Mouse (Mus musculus): Measurements from ENCODE around the gene Mogat1.
"Not testable (repeated sequence)": the region's sequence is repeated elsewhere in the genome, so short reads cannot be mapped to it uniquely, and the experiment has no call there.

The Mogat1 gene

DNA sequence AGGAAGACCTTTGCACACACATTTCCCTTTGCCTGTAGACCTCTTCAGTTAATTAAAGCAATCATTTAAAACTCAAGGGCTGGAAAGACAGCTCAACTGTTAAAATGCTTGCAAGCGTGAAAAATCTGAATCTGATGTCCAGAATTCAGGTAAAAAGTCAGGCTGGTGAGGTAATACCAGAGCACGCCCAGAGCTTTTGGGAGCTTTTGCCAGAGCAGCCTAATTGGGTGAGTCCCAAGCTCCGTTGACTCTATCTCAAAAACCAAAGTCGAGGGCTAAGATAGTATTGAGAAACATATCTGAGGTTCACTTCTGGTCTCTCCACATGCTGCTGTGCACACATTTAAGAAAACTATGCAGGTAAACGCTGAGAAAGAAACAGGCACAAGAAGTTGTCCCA is at the start of gene Mogat1:
TSS of gene Mogat1 (plus strand) at position 130 of the 400 bp plus-strand sequence.
- no peak for DNase-seq (ENCODE audit: low read depth, low spot score)

DNA sequence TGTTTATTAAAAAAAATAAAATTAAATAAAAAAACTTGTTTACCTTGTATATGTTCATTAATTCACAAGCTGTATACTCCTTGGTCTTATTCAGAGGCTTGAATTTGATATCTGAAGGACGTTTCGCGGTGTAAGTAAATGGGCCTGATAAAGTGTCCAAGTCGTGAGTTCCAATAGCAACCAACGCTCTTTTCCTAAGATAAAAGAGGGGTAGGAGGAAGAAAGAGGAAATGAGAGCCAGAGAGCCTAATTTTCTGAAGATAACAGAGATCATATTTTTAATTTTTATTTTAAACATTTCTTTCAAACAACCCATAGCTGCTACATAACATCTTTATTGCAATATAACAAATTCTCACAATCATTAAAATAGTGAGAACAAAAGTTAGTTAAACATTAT is 38.4 kb upstream of the Mogat1 start:
- no peak for DNase-seq (ENCODE audit: low read depth, low spot score)

DNA sequence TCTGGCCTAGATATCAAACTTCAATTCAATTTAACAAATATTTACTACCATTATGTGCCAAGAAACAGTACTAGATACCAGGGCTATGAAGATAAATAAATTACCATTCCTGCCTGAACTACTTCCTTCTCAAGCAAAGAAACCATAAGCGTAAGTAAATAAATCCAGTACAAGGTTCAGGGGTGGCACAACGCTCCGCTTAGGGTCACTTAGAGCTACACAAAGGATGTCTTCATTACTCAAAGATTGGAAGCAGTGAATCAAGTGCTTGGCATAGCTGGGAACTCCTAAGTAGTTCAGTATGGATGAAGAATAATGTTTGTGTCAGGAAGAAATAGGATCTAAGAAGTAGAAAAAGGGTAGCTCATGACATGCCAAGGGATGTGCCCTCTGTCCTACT is 27.4 kb upstream of the Mogat1 start:
- DNase-seq (ENCODE audit: low read depth, low spot score): no peak

DNA sequence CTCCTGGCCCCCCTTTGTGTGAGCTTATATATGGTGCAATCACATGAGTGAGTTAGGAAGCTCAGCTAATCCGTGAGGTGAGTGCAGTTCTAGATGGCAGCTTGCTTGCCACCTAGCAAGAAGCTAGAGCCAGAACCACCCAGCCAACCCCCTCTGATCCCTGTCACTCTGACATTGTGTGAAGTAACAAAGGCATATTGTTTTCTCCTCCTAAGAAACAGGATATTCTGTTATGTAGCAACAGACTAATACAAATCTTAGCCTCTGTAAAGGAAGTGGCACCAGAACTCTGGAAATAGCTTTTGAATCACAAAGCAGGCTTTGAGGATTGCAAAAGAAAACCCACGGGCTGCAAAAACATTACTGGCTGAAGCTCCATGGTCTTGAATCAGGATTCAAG is 26.4 kb upstream of the Mogat1 start:
- DNase-seq (ENCODE audit: low read depth, low spot score): no peak

DNA sequence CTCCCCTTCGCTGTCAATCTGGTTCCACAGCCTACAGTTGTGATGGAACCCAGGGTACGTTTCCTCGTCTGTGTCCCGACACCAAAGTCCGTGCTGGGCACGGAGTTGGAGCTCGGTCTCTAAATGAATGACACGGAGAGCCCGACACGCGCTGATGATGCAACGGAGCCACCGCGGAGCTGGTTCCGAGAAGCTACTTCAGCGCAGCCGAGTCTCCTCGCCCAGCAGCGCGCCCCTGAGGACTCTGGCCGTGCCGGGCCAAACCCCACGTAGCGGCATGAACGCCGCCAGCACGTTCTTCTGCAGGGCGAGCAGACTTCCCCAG is 22.4 kb upstream of the Mogat1 start:
- DNase-seq (ENCODE audit: low read depth, low spot score): no peak

DNA sequence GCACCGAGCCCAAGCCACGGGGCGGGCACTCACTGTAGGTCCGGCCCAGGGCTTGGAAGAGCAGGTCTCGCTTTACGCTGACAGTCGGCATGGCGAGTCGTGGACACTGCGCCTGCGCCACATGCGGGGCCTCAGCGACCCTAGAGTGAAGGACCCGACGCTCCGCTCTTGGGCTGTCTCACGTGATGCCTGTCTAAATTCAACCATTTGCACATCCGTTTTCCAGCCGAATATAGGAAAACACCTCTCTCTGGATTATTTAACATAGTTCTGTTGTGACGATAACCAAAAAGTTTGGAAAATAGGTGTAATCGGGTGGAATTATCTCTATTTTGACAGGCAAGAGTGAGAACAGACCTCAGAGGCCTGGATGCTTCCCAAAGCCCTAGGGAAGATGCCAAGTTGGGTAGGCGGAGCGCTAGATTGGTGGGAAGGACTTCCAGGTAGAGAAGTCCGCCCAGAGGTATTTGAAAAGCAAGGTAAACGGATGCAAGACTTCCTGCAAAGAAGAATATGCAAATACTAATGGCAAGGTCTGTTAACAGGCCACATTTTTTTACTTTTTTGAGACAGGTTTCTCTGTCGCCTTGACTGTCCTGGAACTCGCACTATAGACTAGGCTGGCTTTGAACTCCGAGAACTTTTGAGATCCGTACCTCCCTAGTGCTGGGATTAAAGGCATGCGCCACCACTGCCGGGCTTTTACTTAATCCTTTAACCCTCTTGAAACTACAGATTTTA is 21.9 kb upstream of the Mogat1 start, which contains the start of gene Farsb:
TSS of gene Farsb (minus strand) at position 146 of the 741 bp plus-strand sequence.
- peak; percentile 92 for DNase-seq (ENCODE audit: low read depth, low spot score)

DNA sequence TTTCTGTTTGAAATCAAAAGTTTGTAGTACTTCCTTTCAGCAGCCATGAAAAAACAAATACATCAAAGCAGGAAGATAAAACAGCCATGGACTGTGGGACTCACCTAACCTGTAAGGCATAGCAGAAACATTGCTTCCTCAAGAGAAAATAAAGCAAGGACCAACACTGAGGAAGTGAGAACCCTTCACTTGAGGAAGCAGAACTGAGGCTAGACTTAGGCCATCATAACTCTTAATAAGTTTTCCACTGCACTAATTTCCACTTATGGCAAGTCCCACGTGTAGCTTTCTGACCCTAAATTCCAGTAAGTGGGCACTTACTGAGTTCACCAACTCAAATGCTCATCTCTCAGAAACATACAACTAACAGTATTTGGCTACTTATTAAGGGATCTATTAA is 20.6 kb upstream of the Mogat1 start:
- peak; percentile 8 for DNase-seq (ENCODE audit: low read depth, low spot score)

DNA sequence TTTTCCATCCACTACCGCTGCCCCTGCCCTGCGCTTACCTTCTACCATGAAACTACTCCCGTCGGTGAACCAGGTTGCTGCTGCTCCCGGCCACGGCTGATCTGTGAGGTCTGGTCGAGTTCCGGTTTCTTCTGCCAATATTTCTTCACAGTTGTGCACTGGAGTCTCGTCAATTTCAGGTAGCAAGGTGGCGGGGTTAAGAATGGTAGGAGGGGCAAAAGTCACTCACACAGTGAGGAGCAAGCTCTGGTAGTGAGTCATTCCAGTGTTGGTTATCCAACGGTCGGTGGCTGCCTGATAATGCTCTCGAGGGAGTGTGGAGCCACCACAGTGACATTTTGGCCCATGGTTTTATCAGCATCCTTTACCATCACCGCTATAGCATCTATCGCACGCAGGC is 9.8 kb upstream of the Mogat1 start:
- DNase-seq (ENCODE audit: low read depth, low spot score): no peak

DNA sequence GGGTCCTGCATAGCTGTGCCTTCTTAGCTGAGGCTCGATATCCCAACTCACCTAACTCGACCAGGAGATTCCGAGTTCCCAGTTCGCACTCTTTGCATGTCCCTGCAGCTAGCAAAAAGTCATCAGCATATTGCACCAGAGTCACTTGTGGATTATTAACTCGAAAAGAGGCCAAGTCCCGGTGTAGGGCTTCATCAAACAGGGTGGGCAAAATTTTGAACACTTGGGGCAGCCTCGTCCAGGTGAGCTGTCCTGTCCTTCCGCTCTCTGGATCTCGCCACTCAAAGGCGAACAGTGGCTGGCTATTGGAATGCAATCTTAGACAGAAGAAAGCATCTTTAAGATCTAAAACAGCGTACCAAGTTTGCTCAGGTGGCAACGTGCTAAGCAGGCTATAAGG is 8.9 kb upstream of the Mogat1 start:
- not testable (repeated sequence) for DNase-seq (ENCODE audit: low read depth, low spot score)

DNA sequence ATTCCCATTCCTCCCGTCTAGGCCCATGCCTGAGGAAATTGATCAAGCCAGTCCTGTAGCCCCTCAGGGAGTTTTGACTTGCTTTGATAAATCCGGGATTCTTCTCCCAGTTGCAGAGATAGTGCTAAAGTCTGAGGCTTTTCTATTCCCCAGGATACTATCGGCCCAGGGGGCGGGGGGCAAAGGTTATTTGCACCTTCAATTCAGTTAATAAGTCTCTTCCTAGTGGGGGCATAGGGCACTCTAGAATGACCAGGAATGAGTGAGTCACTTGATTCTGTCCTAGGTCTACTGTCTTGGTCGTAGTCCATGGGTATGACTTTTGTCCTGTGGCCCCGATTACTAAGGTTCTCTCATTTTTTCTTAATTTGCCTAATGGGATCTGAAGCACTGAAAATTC is 8.3 kb upstream of the Mogat1 start:
- no peak for DNase-seq (ENCODE audit: low read depth, low spot score)

DNA sequence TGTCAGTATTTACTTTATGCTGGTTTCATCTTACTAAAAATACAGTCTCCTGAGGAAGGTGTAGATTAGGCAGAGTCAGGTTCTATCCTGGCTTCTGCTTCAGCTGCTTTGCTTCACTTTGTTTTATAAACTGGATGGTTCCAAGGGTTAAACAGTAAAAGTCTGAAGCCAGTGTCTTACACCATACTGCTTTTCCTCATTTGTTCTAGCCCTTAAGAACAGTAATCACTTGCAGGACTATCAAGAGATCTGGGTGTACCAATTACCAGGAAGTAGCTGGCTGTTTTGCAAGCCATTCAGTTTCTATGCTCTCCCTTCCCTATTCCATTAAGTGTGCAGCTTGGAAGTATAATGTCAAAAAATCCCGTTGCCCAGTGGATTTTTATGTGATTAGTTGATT is 3.7 kb upstream of the Mogat1 start:
- no peak for DNase-seq (ENCODE audit: low read depth, low spot score)

DNA sequence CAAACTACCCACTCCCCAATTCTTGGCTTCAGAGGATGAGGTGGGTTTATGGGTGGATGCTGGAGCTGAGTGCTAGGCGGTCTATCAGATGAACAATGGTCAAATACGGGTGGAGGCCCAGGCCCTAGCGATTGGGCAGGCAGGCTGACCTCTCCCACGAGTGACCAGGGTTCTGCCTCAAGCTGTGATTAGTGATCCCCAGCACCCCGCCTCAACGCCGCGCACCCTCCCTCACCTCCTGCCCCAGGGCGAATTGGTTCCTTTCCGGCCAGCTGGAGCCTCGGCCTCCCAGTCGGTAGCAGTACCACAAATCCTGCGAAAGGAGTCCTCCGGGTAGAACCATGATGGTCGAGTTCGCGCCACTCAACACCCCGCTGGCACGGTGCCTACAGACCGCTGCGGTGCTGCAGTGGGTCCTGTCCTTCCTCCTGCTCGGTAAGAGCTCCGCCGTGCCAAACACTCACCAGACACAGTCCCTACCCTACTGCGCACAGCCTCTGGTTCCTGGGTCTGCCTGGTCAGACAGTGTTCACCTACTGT is 900 bp downstream of the Mogat1 start, which contains the start of gene BC035947:
TSS of gene BC035947 (minus strand) at position 538 of the 540 bp plus-strand sequence.
- DNase-seq (ENCODE audit: low read depth, low spot score): no peak

DNA sequence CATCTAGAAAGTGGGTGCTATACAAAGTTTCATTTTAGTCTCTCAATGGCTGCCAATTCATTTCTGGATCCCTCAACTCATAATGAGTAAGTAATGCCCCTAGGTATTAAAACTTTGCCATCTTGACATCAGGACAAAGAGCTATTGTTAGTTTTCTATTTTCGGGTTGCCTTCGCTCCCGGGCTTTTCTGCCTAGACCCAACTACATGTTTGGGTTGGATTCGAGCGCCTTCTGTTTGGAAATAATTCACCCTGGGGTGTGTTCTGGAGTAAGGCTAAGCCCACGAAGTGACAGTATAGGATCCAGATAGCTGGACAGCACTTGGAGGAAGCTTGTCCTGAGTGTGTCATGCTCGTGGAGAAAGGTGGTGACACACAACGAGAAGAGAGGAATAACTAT is 2.0 kb downstream of the Mogat1 start:
- DNase-seq (ENCODE audit: low read depth, low spot score): no peak

DNA sequence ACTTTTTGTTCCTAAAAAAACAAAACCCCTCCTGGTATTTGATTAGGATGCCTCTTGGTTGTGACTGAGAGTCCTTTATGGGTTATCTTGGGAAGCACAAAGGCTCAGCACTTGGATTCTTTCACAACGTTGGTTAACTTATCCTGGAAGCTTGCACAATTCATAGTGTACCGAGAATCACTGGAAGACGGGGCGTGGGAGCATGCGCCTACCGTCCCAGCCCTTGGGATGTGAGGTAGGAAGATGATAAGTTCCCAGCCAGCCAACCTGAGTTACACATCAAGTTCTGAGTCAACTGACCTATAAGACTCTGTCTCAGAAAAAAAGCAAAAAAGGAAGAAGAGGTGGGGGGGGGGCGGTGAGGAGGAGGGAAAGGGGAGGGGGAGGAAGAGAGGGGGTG is 8.1 kb downstream of the Mogat1 start:
- DNase-seq (ENCODE audit: low read depth, low spot score): no peak

DNA sequence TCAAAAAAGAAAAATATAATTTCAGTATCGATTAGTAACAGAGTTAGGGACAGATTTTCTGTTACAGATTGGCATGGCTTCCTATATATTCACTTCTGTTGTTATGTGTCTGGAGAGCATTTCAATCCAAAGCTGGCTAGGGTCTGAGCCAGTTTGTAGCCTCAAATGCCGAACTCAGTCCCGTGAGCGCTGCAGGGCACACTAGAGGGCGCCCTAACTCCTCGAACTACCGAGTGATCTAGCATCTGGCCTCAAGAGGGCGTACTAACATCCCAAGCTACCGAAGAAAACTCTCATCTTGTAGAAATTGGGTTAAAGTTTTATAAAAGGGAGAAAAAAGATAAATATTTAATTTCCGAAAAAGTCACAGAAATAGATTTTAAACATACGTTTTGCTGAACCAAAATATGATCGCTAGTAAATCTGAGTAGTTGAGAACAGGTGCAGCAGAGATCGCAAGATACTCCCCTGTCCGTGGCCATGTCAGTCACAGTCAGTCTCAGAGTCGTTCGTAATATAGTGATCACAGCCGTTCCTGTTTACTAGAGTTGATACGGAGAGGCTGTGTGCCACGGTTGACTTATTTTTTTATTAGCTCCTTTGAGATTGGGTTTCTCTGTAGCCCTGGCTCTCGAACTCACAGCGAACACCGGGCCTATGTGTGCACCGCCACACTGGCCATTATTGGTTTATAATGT is 14.5 kb downstream of the Mogat1 start:
- DNase-seq (ENCODE audit: low read depth, low spot score): peak; percentile 58

DNA sequence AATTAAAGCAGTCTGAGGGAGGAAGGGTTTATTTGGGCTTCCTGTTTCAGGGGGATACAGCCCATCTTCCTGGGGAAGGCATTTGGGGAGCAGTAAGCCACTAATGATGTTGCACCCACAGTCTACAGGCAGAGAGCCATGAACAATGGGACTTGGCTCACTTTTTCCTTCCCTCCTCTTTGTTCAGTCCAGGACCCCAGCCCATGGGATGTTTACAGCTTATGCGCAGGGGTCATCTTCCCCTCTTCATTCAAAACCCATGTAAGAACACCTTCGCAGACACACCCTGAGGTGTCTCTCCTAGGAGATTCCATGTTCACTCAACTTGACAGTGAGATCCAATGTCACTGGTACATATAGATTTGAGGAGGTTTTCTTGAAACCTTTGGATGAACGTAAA is 17.6 kb downstream of the Mogat1 start:
- no peak for DNase-seq (ENCODE audit: low read depth, low spot score)

DNA sequence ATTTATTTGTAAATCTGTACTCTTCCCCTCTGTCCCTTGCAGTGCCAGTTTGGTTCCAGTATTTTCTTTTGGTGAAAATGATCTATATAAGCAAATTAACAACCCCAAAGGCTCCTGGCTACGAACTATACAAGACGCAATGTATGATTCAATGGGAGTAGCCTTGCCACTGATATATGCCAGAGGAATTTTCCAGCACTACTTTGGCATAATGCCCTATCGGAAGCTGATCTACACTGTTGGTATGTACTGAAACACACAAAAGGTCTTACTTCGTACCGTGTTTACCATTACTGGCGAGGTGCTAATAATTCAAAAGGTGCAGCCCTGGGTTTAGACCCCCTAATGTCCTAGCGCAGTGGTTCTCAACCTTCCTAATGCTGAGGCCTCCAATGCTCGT is 18.2 kb downstream of the Mogat1 start:
- no peak for DNase-seq (ENCODE audit: low read depth, low spot score)

DNA sequence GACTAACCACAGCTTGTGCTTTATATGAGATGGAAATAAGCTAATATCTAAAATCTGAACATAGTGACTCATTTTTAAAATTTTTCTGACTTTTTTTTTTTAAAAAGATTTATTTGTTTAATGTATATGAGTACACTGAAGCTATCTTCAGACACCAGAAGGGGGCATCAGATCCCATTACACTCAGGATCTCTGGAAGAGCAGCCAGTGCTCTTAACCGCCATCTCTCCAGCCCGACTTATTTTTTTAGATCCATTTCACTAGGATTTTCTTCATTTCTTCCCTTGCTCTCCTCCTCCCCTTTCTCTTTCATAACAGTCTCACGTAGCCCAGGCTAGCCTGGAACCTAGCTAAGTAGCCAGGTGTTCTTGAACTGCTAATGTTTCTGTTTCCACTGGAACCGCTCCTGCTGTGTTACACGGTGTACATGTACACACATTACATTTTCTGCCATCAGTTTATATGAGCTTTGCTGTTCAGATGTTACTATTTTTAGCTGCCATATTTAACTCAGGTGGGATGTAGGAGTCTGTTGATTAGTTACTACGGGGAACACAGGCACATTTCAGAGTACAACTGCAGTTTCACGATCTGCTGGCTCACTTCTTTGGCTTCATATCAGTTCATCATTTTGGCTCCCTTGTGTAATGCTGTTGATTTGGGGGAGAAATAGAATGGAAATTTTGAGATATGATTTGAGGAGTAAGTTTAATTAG is 19.9 kb downstream of the Mogat1 start:
- no peak for DNase-seq (ENCODE audit: low read depth, low spot score)

DNA sequence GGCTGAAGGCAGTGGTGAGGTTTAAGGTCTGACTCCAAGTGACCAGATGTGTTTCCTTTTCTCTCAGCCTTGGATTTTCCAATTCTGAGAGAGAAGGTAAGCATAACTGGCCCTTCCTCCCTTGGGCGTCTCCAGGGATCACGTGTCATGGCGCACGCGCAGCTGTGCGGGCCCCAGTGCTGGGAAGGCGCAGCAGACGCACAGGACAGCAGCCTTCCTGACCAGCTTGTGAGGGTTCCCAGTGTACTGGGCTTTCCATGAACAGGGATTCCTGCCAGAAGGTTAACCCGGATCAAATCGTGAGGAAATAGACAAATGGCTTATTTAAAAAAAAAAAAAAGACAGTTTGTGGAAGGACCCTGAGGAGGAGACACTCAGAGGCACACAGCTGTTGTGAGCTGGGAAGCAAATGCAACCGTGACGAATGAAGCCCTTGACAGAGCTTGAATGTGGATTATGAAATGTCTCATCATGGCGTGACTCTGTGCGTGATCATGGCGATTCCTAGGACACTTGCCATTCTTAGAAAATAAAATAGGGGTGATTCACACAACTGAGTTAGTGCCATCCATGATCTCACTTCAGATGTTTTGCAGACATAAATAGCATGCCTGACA is 21.5 kb downstream of the Mogat1 start:
- DNase-seq (ENCODE audit: low read depth, low spot score): no peak

DNA sequence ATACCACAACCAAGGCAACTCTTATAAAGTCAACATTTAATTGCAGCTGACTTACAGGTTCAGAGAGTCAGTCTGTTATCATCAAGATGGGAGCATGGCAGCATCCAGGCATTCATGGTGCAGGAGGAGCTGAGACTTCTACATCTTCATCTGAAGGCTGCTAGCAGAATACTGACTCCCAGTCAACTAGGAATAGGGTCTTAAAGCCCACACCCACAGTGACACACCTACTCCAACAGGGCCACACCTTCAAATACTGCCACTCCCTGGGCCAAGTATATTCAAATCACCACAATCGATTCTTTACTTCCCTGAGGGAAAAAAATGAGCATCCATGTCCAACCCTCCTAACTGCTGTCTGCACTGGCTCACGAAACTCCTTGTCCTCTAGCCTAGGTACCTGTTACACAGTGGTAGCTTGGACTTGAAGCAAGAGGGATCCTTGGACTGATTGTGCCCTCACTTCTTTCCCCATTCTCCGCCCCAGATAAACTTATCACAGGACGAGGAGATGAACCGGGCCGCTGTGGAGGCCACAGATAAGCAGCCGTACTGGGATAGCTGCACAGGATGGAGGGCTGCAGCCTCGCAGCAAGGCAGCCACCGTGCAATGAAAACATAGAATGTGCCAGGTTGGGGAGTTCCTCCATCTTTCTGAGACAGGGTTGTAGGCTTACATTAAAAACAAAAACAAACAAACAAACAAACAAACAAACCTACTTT is 23.8 kb downstream of the Mogat1 start:
- DNase-seq (ENCODE audit: low read depth, low spot score): no peak

Measured in CD4-positive helper T cell, adult 2 months (primary cell).